Mouse (Mus musculus) brain, embryonic 14.5 days (tissue): ENCODE results near the gene Golph3l. TPM values are rescaled to one million over a fixed set of nuclear protein-coding genes. Genes with fewer than 3 reads are reported as not detected.
"Not testable (repeated sequence)": the region's sequence is repeated elsewhere in the genome, so short reads cannot be mapped to it uniquely, and the experiment has no call there.

ENCODE experiments used
- DNase-seq: peaks from one replicate; pipeline ENCODE4 v3.0.0-alpha.2; 2011; ENCODE audit warnings: low read depth
- CTCF ChIP-seq: fragments of 200-500 bp; IDR thresholded peaks from 2 replicates; pipeline ENCODE4 v1.5.1; 2012; ENCODE audit warnings: inconsistent platforms, mild to moderate bottlenecking, moderate library complexity, borderline replicate concordance; ENCODE audit not compliant: insufficient read depth, insufficient read length; ENCODE audit errors: extremely low read depth
- POLR2A ChIP-seq: fragments of 200-500 bp; IDR thresholded peaks from 2 replicates; pipeline ENCODE4 v1.6.1; 2012; ENCODE audit warnings: mild to moderate bottlenecking, inconsistent platforms, borderline replicate concordance; ENCODE audit not compliant: poor library complexity, insufficient read depth, insufficient read length, severe bottlenecking; ENCODE audit errors: extremely low read depth
- polyA plus RNA-seq: library from polyadenylated mRNA; depleted of rRNA; stranded (reverse); fragments of >200 nt; gene quantifications from 2 replicates; pipeline ENCODE4 v1.2.3, GENCODE M21; 2012; rRNA removed

Golph3l gene
- 22.5 and 23.2 TPM in 2 replicates for polyA plus RNA-seq

- peak; percentile 100 for DNase-seq
- no peak; the same call in 1 of the 2 replicates for TF ChIP-seq CTCF
- no peak for TF ChIP-seq POLR2A
Measured at GRCm38 (mm10) chr3:95588604-95589086, at the start of gene Golph3l. Golph3l (plus strand) TSS chr3:95588934.

DNA sequence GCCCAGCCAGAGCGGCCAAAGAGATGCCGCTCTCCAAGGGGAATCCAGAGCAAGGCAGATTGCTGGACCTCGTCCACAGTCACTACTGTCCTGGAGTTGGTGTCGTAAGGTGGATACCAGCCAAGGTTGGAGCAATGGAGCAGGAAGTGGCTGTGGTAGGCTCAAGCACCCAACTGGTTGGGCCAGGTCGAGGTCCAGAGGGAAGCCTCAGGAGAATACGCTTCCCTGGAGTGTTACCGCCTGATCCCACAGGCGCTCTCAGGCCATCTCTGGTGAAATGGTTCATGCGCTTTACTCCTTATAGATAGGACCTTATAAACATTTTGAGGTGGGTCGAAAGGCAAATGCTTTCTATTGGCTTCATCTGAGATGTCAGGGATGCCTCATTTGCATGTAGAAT, 49.8 kb upstream of the Golph3l start:
- TF ChIP-seq CTCF: no peak
- no peak for TF ChIP-seq POLR2A
- no peak for DNase-seq

- TF ChIP-seq CTCF: no peak
- no peak for TF ChIP-seq POLR2A
- DNase-seq: no peak
Measured at GRCm38 (mm10) chr3:95539837-95540236, 48.9 kb upstream of the Golph3l start.

DNA sequence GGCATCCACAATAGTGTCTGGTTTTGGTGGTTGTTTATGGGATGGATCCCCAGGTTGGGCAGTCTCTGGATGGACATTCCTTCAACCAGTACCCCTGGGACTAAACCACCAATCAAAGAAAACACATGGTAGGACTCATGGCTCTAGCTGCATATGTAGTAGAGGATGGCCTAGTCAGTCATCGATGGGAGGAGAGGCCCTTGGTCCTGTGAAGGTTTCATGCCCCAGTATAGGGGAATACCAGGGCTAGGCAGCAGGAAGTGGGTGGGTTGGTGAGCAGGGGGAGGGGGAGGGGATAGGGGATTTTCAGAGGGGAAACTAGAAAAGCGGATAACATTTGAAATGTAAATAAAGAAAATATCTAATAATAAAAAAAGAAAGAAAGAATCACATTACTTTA, 47.5 kb upstream of the Golph3l start:
- DNase-seq: not testable (repeated sequence)

- TF ChIP-seq CTCF (no peak), POLR2A (no peak)
- no peak for DNase-seq
Measured at GRCm38 (mm10) chr3:95542171-95542570, 46.6 kb upstream of the Golph3l start.

- DNase-seq: no peak
- TF ChIP-seq CTCF: no peak
- no peak for TF ChIP-seq POLR2A
Measured at GRCm38 (mm10) chr3:95542981-95543380, 45.8 kb upstream of the Golph3l start.

GRCm38 (mm10) chr3:95550176-95550575, 38.6 kb upstream of the Golph3l start:
- TF ChIP-seq POLR2A (no peak), CTCF (no peak)
- DNase-seq: no peak

DNA sequence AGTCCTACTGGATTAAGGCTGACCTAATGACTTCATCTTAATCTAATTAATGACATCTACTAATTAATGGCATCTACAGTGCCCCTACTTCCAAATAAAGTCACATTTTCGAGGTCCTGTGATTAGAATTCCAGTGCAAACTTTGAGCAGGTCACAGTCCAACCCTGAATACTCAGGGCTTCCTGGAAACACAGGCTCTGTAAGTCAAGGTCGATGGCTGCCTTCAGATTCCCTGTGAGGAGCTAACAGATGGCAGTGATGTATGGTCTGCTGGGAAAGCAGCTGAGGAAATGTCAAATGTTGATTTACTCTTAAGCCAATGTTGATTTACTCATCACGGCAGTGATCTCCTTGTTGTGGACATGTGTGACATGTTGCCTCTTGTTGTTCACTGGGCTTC, 34.7 kb upstream of the Golph3l start:
- no peak for DNase-seq

GRCm38 (mm10) chr3:95559437-95559836, 29.3 kb upstream of the Golph3l start, which contains the start of gene Hormad1:
Hormad1 (plus strand) TSS chr3:95559677.
- DNase-seq: no peak
- TF ChIP-seq CTCF: no peak
- no peak for TF ChIP-seq POLR2A

More for the DNA sequence above, 34.7 kb upstream of the Golph3l start:
- no peak for TF ChIP-seq POLR2A
- no peak for TF ChIP-seq CTCF

DNA sequence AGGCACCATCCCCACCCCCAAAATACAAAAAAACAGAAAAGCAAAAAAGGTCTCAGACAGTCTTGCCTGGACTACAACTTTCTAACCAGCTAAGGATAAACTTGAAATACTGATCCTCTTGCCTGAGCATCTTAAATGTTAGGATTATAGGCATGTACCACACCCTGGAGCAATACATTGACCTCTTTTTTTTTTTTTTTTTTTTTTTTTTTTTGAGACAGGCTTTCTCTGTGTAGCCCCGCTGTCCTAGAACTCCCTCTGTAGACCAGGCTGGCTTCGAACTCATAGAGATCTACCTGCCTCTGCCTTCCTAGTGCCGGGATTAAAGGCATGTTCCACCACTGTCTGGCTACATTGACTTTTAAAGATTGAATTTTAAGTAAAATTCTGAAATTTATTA, 28.0 kb upstream of the Golph3l start:
- no peak for DNase-seq
- no peak for TF ChIP-seq CTCF
- TF ChIP-seq POLR2A: no peak

DNA sequence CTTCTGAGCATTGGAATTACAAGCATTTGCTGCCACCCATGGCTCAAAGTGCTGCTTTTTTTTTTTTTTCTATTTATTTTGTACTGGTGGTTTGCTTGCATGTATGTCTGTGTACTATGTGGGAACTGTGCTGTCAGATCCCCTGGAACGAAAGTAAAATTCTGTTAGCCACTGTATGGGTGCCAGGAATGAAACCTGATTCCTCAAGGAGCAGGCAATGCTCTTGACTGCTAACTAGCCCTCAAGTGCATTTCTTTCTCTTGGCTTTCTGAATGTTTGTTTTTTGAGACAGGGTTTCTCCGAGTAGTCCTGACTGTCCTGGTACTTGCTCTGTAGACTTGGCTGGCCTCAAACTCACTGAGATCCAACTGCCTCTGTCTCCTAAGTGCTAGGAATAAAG, 26.9 kb upstream of the Golph3l start:
- DNase-seq: no peak
- no peak for TF ChIP-seq POLR2A
- TF ChIP-seq CTCF: no peak

- TF ChIP-seq CTCF (no peak), POLR2A (no peak)
- no peak for DNase-seq
Measured at GRCm38 (mm10) chr3:95569585-95569984, 19.1 kb upstream of the Golph3l start.
